Mouse (Mus musculus): ENCODE data around the gene Gadd45g. TPM values are rescaled to one million over a fixed set of nuclear protein-coding genes. Genes with fewer than 3 reads are reported as not detected.

Gadd45g gene
- 4.5 and 10.1 TPM in 2 replicates for total RNA-seq (2017)

- ATAC-seq (replicated peaks; ENCODE audit: low read depth, poor library complexity, severe bottlenecking): peak; percentile 41
Measured at GRCm38 (mm10) chr13:51846301-51846867, at the start of gene Gadd45g. Gadd45g (plus strand) TSS chr13:51846678.

- no peak; the same call in 1 of the 2 replicates for ATAC-seq (replicated peaks; ENCODE audit: low read depth, poor library complexity, severe bottlenecking)
Measured at GRCm38 (mm10) chr13:51797899-51798746, 48.4 kb upstream of the Gadd45g start.

- no peak for ATAC-seq (replicated peaks; ENCODE audit: low read depth, poor library complexity, severe bottlenecking)
Measured at GRCm38 (mm10) chr13:51799735-51800522, 46.5 kb upstream of the Gadd45g start.

GRCm38 (mm10) chr13:51800921-51801320 lies 45.6 kb upstream of the Gadd45g start:
- ATAC-seq (replicated peaks; ENCODE audit: low read depth, poor library complexity, severe bottlenecking): peak; percentile 86

GRCm38 (mm10) chr13:51805634-51806033 lies 40.8 kb upstream of the Gadd45g start:
- ATAC-seq (replicated peaks; ENCODE audit: low read depth, poor library complexity, severe bottlenecking): no peak

- no peak for ATAC-seq (replicated peaks; ENCODE audit: low read depth, poor library complexity, severe bottlenecking)
Measured at GRCm38 (mm10) chr13:51806220-51806619, 40.3 kb upstream of the Gadd45g start.

- no peak for ATAC-seq (replicated peaks; ENCODE audit: low read depth, poor library complexity, severe bottlenecking)
Measured at GRCm38 (mm10) chr13:51808141-51808540, 38.3 kb upstream of the Gadd45g start.

GRCm38 (mm10) chr13:51813621-51814615 lies 32.6 kb upstream of the Gadd45g start:
- peak; percentile 84 for ATAC-seq (replicated peaks; ENCODE audit: low read depth, poor library complexity, severe bottlenecking)

- ATAC-seq (replicated peaks; ENCODE audit: low read depth, poor library complexity, severe bottlenecking): no peak
Measured at GRCm38 (mm10) chr13:51814646-51815045, 31.8 kb upstream of the Gadd45g start.

GRCm38 (mm10) chr13:51815865-51816504 lies 30.5 kb upstream of the Gadd45g start:
- peak; percentile 61 for ATAC-seq (replicated peaks; ENCODE audit: low read depth, poor library complexity, severe bottlenecking)

- ATAC-seq (replicated peaks; ENCODE audit: low read depth, poor library complexity, severe bottlenecking): no peak
Measured at GRCm38 (mm10) chr13:51816559-51817041, 29.9 kb upstream of the Gadd45g start.

GRCm38 (mm10) chr13:51818170-51818943 lies 28.1 kb upstream of the Gadd45g start:
- ATAC-seq (replicated peaks; ENCODE audit: low read depth, poor library complexity, severe bottlenecking): no peak

GRCm38 (mm10) chr13:51818944-51819326 lies 27.5 kb upstream of the Gadd45g start:
- ATAC-seq (replicated peaks; ENCODE audit: low read depth, poor library complexity, severe bottlenecking): no peak

GRCm38 (mm10) chr13:51819351-51819750 lies 27.1 kb upstream of the Gadd45g start:
- no peak for ATAC-seq (replicated peaks; ENCODE audit: low read depth, poor library complexity, severe bottlenecking)

GRCm38 (mm10) chr13:51821988-51822387 lies 24.5 kb upstream of the Gadd45g start:
- no peak for ATAC-seq (replicated peaks; ENCODE audit: low read depth, poor library complexity, severe bottlenecking)

GRCm38 (mm10) chr13:51823822-51824495 lies 22.5 kb upstream of the Gadd45g start:
- no peak for ATAC-seq (replicated peaks; ENCODE audit: low read depth, poor library complexity, severe bottlenecking)

GRCm38 (mm10) chr13:51830744-51831450 lies 15.6 kb upstream of the Gadd45g start:
- ATAC-seq (replicated peaks; ENCODE audit: low read depth, poor library complexity, severe bottlenecking): peak; percentile 74; the same call in 1 of the 2 replicates

Measured in common myeloid progenitor, adult 5-6 weeks (primary cell).